Mouse (Mus musculus) layer of hippocampus, adult 2 months (tissue): Measurements from ENCODE around the gene Golga7b. TPM values are rescaled to one million over a fixed set of nuclear protein-coding genes. Genes with fewer than 3 reads are reported as not detected.

Experiments
- DNase-seq, 2 experiments: peaks; one replicate each; pipeline ENCODE4 v3.0.0; 2022; ENCODE audit warnings: low spot score in 2 of 2
- H3K27ac ChIP-seq: fragments of 200-600 bp; 2 replicates; pipeline ENCODE4 v1.8.1; 2022
- H3K4me3 ChIP-seq: fragments of 200-600 bp; 2 replicates; pipeline ENCODE4 v1.8.1; 2022; ENCODE audit warnings: mild to moderate bottlenecking
- CTCF ChIP-seq: fragments of 200-600 bp; conservative IDR thresholded peaks from 2 replicates; pipeline ENCODE4 v1.8.1; 2022; ENCODE audit warnings: antibody characterized with exemption, mild to moderate bottlenecking, moderate library complexity
- total RNA-seq, 2 experiments: library from RNA; stranded (reverse); gene quantifications; 2 replicates each; pipeline ENCODE4 v1.2.3; 2021

The Golga7b gene
- total RNA-seq, 2 experiments from 2014 or later, result 61.3 to 64.6 TPM

GRCm38 (mm10) chr19:42257241-42257635, 9.9 kb downstream of the Golga7b start:
- Histone ChIP-seq H3K4me3 (peak overlapping the region; percentile 77), H3K27ac (no peak overlapping the region)
- no peak for TF ChIP-seq CTCF
- no peak for DNase-seq

GRCm38 (mm10) chr19:42258031-42258430, 10.7 kb downstream of the Golga7b start:
- H3K4me3 ChIP-seq, result no peak overlapping the region; the same call in 1 of the 2 replicates
- H3K27ac ChIP-seq, result no peak overlapping the region
- no peak for DNase-seq
- TF ChIP-seq CTCF, result no peak

DNA sequence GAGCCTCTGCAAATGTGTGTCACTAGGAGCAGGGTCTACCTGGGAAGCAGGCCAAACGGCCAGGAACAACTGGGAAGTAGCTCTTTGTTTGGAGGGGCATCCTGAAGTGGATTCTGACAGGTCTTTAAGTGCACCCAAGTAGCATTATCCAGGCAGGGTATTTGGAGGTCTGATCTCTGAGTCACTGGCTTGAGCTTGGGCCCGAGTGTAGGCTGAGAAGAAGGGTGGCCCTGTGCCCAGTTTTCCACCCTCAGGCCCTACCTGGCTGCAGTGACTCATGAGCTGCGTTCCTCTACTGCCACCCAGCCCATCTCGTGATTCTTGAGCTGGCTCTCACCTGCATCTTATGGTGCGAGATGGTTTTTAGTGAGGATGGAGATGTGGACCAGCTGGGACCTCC, 11.2 kb downstream of the Golga7b start:
- no peak for DNase-seq
- H3K4me3 ChIP-seq, result peak overlapping the region; percentile 11; the same call in 1 of the 2 replicates
- H3K27ac ChIP-seq, result no peak overlapping the region; the same call in 1 of the 2 replicates
- TF ChIP-seq CTCF, result no peak

- no peak for TF ChIP-seq CTCF
- no peak for DNase-seq
- H3K27ac ChIP-seq, result no peak overlapping the region
- no peak overlapping the region for H3K4me3 ChIP-seq
Observed at GRCm38 (mm10) chr19:42260486-42260885, 13.1 kb downstream of the Golga7b start.

- no peak for TF ChIP-seq CTCF
- H3K4me3 ChIP-seq, result no peak overlapping the region
- no peak overlapping the region for H3K27ac ChIP-seq
- no peak for DNase-seq
Observed at GRCm38 (mm10) chr19:42263524-42263923, 16.1 kb downstream of the Golga7b start.

GRCm38 (mm10) chr19:42268337-42268736, 21.0 kb downstream of the Golga7b start:
- TF ChIP-seq CTCF, result no peak
- no peak for DNase-seq
- H3K27ac ChIP-seq, result no peak overlapping the region
- H3K4me3 ChIP-seq, result peak overlapping the region; percentile 27; the same call in 1 of the 2 replicates

GRCm38 (mm10) chr19:42270119-42270518, 22.7 kb downstream of the Golga7b start:
- no peak overlapping the region for H3K4me3 ChIP-seq
- no peak for DNase-seq
- TF ChIP-seq CTCF, result no peak
- no peak overlapping the region for H3K27ac ChIP-seq

DNA sequence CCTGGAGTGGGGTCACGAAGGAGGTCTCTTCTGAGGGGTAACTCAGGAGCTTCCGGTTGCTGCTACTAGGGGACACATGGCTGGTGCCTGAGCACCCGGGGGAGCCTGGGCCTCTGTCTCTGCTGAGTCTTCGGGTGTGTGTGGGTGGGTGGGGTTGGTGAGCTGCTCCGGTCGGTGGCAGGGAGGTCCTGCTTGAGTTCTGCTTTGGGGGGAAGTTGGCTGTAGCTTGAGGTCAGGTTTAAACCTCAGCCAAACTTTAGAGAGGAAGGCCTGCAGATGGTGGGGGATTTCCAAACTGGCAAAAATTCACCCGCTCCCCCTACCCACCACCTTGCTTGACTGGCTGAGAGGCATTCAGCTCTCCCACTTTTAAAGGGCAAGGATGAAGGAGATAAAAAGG, 23.8 kb downstream of the Golga7b start:
- Histone ChIP-seq H3K27ac (no peak overlapping the region), H3K4me3 (no peak overlapping the region)
- no peak for DNase-seq
- no peak for TF ChIP-seq CTCF

DNA sequence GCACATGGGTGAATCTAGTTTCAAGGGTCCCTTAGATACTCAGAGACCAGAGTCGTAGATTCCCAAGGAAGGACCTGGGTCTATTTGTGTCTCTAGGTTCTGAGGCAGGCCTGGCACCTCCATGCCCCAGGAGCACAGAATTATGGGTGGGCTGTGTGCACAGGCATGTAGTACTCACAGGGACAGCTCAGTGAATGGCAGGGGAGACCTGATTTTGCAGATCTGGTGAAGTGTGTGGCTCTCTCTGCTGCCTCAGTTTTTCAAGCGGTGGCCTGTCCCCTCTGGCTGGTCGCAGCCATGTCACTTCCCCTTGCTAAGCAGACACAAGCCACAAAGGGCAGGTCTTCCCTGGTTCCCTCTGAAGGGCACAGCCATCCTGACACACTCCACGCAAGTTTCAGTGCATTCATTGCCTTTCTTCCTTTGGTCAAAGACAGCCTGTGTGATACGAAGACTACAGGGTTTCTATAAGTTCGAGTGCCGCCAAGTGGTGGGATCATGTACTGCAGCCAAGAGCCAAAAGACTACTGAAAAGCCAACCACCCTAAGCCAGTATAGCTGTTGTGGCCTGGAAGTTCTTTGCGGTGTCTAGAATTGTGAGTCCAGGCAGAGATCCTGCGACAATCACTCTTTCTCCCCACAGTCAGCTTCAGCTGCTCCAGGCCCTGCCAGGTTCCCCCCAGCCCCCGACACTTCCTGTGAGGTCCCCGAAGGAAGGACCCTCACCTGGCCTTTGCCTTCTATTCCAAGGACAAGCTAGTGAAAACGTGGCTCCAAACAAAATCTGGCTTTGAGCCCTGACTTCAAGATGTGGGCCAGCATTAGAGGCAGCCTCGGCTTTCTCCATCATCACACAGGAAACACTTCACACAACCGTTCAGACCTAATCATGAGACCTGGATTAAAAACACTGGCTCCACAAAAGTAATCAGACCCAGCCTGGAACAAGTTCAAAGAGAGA, 24.9 kb downstream of the Golga7b start:
- Histone ChIP-seq H3K4me3 (no peak overlapping the region), H3K27ac (no peak overlapping the region)
- TF ChIP-seq CTCF, result peak; percentile 94
- DNase-seq, result peak; percentile 82 to 92

DNA sequence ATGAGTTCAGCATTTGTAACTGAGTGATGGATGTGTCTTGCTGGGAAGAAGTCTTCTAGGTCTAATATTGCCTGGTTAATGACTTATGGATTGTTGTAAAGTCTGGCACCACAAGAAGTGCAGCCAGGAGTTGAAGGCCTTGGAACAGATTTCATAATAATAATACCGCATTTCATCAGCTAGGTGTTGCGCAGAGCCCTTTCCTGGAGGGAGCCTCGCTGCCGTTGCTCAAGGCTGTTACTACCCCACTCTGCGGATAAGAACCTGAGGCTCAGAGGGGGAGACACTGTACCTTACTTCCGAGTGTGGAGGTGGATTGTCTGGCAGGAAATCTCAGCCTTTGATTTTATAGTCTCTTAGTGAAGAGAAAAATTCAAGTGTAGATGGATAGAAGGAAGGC, 29.9 kb downstream of the Golga7b start:
- DNase-seq, result no peak

GRCm38 (mm10) chr19:42278461-42278860, 31.1 kb downstream of the Golga7b start:
- no peak for TF ChIP-seq CTCF
- DNase-seq, result no peak
- Histone ChIP-seq H3K27ac (no peak overlapping the region), H3K4me3 (no peak overlapping the region)

More for the DNA sequence above, 29.9 kb downstream of the Golga7b start:
- no peak for TF ChIP-seq CTCF
- no peak overlapping the region for H3K27ac ChIP-seq
- no peak overlapping the region for H3K4me3 ChIP-seq

GRCm38 (mm10) chr19:42279611-42280010, 32.2 kb downstream of the Golga7b start:
- TF ChIP-seq CTCF, result no peak
- DNase-seq, result no peak
- H3K27ac ChIP-seq, result no peak overlapping the region
- no peak overlapping the region for H3K4me3 ChIP-seq

GRCm38 (mm10) chr19:42284178-42284577, 36.8 kb downstream of the Golga7b start:
- TF ChIP-seq CTCF, result no peak
- Histone ChIP-seq H3K4me3 (no peak overlapping the region), H3K27ac (no peak overlapping the region)
- DNase-seq, result no peak

DNA sequence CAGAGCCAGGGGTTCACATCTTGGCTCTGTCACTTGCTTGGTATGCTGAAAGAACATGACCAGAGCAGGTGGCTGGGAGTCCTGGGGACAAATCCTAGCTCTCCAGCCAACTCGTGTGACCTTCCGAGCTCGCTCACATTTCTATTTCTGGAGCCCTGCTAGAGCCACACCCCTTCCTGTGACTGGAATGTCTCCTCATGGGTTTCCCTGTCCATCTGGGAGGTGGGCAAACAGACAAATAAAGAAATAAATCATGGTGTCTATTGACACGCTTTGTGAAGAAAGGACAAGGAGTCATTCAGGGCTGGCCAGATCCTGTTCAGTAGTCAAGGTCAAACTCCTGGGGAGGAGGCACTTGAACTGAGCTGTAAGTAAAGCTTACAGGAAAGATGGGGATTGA, 41.0 kb downstream of the Golga7b start:
- no peak overlapping the region for H3K27ac ChIP-seq
- no peak for TF ChIP-seq CTCF
- no peak for DNase-seq
- H3K4me3 ChIP-seq, result no peak overlapping the region
